Mouse (Mus musculus): ENCODE results near the gene Sumf2. TPM values are rescaled to one million over a fixed set of nuclear protein-coding genes. Genes with fewer than 3 reads are reported as not detected.
"Not testable (repeated sequence)": the region's sequence is repeated elsewhere in the genome, so short reads cannot be mapped to it uniquely, and the experiment has no call there.

Gene Sumf2
- polyA plus RNA-seq, 1 experiment: 39.3 TPM

- no peak overlapping the region for H3K27ac ChIP-seq (ENCODE audit: insufficient read depth, low read length)
- H3K4me1 ChIP-seq (ENCODE audit: control insufficient read depth, insufficient read depth, low read length): no peaks in the 10 kb centered on the region; the same call in 1 of the 2 replicates
- no peak overlapping the region for H3K4me3 ChIP-seq (ENCODE audit: insufficient read depth, low read length)
- TF ChIP-seq CTCF (IDR thresholded peaks at IDR 0.05; ENCODE audit: borderline replicate concordance, insufficient read depth, low read length) (no peak), POLR2A (IDR thresholded peaks at IDR 0.05; ENCODE audit: low read depth, low read length) (no peak)
Measured at GRCm38 (mm10) chr5:129873942-129874341, 27.2 kb downstream of the Sumf2 start.

- TF ChIP-seq POLR2A (IDR thresholded peaks at IDR 0.05; ENCODE audit: low read depth, low read length) (no peak), CTCF (IDR thresholded peaks at IDR 0.05; ENCODE audit: borderline replicate concordance, insufficient read depth, low read length) (no peak)
- Histone ChIP-seq H3K4me1 (ENCODE audit: control insufficient read depth, insufficient read depth, low read length) (no peaks in the 10 kb centered on the region; the same call in 1 of the 2 replicates), H3K27ac (ENCODE audit: insufficient read depth, low read length) (no peak overlapping the region), H3K4me3 (ENCODE audit: insufficient read depth, low read length) (no peak overlapping the region)
Measured at GRCm38 (mm10) chr5:129875098-129875497, 28.3 kb downstream of the Sumf2 start.

GRCm38 (mm10) chr5:129877731-129878455, 31.1 kb downstream of the Sumf2 start:
- TF ChIP-seq POLR2A (IDR thresholded peaks at IDR 0.05; ENCODE audit: low read depth, low read length) (no peak), CTCF (IDR thresholded peaks at IDR 0.05; ENCODE audit: borderline replicate concordance, insufficient read depth, low read length) (no peak)
- Histone ChIP-seq H3K27ac (ENCODE audit: insufficient read depth, low read length) (no peak overlapping the region), H3K4me1 (ENCODE audit: control insufficient read depth, insufficient read depth, low read length) (no peaks in the 10 kb centered on the region; the same call in 1 of the 2 replicates), H3K4me3 (ENCODE audit: insufficient read depth, low read length) (no peak overlapping the region)

GRCm38 (mm10) chr5:129878946-129879345, 32.2 kb downstream of the Sumf2 start:
- no peak overlapping the region for H3K27ac ChIP-seq (ENCODE audit: insufficient read depth, low read length)
- no peaks in the 10 kb centered on the region; the same call in 1 of the 2 replicates for H3K4me1 ChIP-seq (ENCODE audit: control insufficient read depth, insufficient read depth, low read length)
- no peak for TF ChIP-seq POLR2A (IDR thresholded peaks at IDR 0.05; ENCODE audit: low read depth, low read length)
- peak; percentile 46; the same call in 1 of the 2 replicates for TF ChIP-seq CTCF (IDR thresholded peaks at IDR 0.05; ENCODE audit: borderline replicate concordance, insufficient read depth, low read length)
- no peak overlapping the region for H3K4me3 ChIP-seq (ENCODE audit: insufficient read depth, low read length)

GRCm38 (mm10) chr5:129879888-129880287, 33.1 kb downstream of the Sumf2 start:
- H3K4me3 ChIP-seq (ENCODE audit: insufficient read depth, low read length): no peak overlapping the region
- H3K4me1 ChIP-seq (ENCODE audit: control insufficient read depth, insufficient read depth, low read length): no peaks in the 10 kb centered on the region; the same call in 1 of the 2 replicates
- no peak overlapping the region for H3K27ac ChIP-seq (ENCODE audit: insufficient read depth, low read length)
- TF ChIP-seq POLR2A (IDR thresholded peaks at IDR 0.05; ENCODE audit: low read depth, low read length) (no peak), CTCF (IDR thresholded peaks at IDR 0.05; ENCODE audit: borderline replicate concordance, insufficient read depth, low read length) (no peak)

- Histone ChIP-seq H3K27ac (ENCODE audit: insufficient read depth, low read length) (no peak overlapping the region), H3K4me1 (ENCODE audit: control insufficient read depth, insufficient read depth, low read length) (no peaks in the 10 kb centered on the region; the same call in 1 of the 2 replicates), H3K4me3 (ENCODE audit: insufficient read depth, low read length) (peak overlapping the region; percentile 86)
- TF ChIP-seq POLR2A (IDR thresholded peaks at IDR 0.05; ENCODE audit: low read depth, low read length) (no peak), CTCF (IDR thresholded peaks at IDR 0.05; ENCODE audit: borderline replicate concordance, insufficient read depth, low read length) (no peak)
Measured at GRCm38 (mm10) chr5:129886271-129886670, 39.5 kb downstream of the Sumf2 start.

GRCm38 (mm10) chr5:129886911-129887636, 40.3 kb downstream of the Sumf2 start, which contains the start of gene Chchd2:
Gene Chchd2, minus strand, starts transcription at chr5:129887470.
- no peaks in the 10 kb centered on the region; the same call in 1 of the 2 replicates for H3K4me1 ChIP-seq (ENCODE audit: control insufficient read depth, insufficient read depth, low read length)
- TF ChIP-seq POLR2A (IDR thresholded peaks at IDR 0.05; ENCODE audit: low read depth, low read length) (peak; percentile 90), CTCF (IDR thresholded peaks at IDR 0.05; ENCODE audit: borderline replicate concordance, insufficient read depth, low read length) (no peak)
- peak within 1 kb of the TSS; percentile 53 for H3K27ac ChIP-seq (ENCODE audit: insufficient read depth, low read length)
- peak within 1 kb of the TSS; percentile 86 for H3K4me3 ChIP-seq (ENCODE audit: insufficient read depth, low read length)

GRCm38 (mm10) chr5:129890390-129890789, 43.6 kb downstream of the Sumf2 start:
- H3K27ac ChIP-seq (ENCODE audit: insufficient read depth, low read length); H3K4me3 ChIP-seq (ENCODE audit: insufficient read depth, low read length); H3K4me1 ChIP-seq (ENCODE audit: control insufficient read depth, insufficient read depth, low read length): not testable (repeated sequence)

GRCm38 (mm10) chr5:129895198-129896088, 48.7 kb downstream of the Sumf2 start, which contains the start of gene Zbed5:
Gene Zbed5, plus strand, starts transcription at chr5:129895723.
- no peak within 1 kb of the TSS for H3K27ac ChIP-seq (ENCODE audit: insufficient read depth, low read length)
- H3K4me3 ChIP-seq (ENCODE audit: insufficient read depth, low read length): peak within 1 kb of the TSS; percentile 70
- H3K4me1 ChIP-seq (ENCODE audit: control insufficient read depth, insufficient read depth, low read length): no peaks in the 10 kb centered on the region
- TF ChIP-seq CTCF (IDR thresholded peaks at IDR 0.05; ENCODE audit: borderline replicate concordance, insufficient read depth, low read length) (no peak), POLR2A (IDR thresholded peaks at IDR 0.05; ENCODE audit: low read depth, low read length) (no peak)

All from embryonic fibroblast, embryonic 13.5 days (primary cell).